Mouse (Mus musculus): Measurements from ENCODE around the gene Med13. TPM values are rescaled to one million over a fixed set of nuclear protein-coding genes. Genes with fewer than 3 reads are reported as not detected.
"Not testable (repeated sequence)": the region's sequence is repeated elsewhere in the genome, so short reads cannot be mapped to it uniquely, and the experiment has no call there.

The Med13 gene
- total RNA-seq, 2 experiments from 2014 or later = 33.9 to 34.8 TPM

- intact Hi-C loops (cut with DNase I) = no loop called here
- no peak for DNase-seq
Observed at GRCm38 (mm10) chr11:86380521-86381238, 23.3 kb upstream of the Med13 start.

- intact Hi-C loops (cut with DNase I) = no loop called here
- no peak for DNase-seq
Observed at GRCm38 (mm10) chr11:86378981-86379380, 21.6 kb upstream of the Med13 start.

GRCm38 (mm10) chr11:86377841-86378240 lies 20.4 kb upstream of the Med13 start:
- intact Hi-C loops (cut with DNase I) = no loop called here
- DNase-seq = no peak

- no peak for DNase-seq
- intact Hi-C loops (cut with DNase I) = no loop called here
Observed at GRCm38 (mm10) chr11:86376707-86377106, 19.3 kb upstream of the Med13 start.

- no peak for DNase-seq
- intact Hi-C loops (cut with DNase I) = no loop called here
Observed at GRCm38 (mm10) chr11:86375086-86375485, 17.7 kb upstream of the Med13 start.

- intact Hi-C loops (cut with DNase I) = no loop called here
- no peak for DNase-seq
Observed at GRCm38 (mm10) chr11:86371266-86371665, 13.9 kb upstream of the Med13 start.

GRCm38 (mm10) chr11:86369860-86370259 lies 12.5 kb upstream of the Med13 start:
- no peak for DNase-seq
- intact Hi-C loops (cut with DNase I) = no loop called here

GRCm38 (mm10) chr11:86369003-86369402 lies 11.6 kb upstream of the Med13 start:
- intact Hi-C loops (cut with DNase I) = no loop called here
- DNase-seq = no peak

GRCm38 (mm10) chr11:86364709-86365452 lies 7.5 kb upstream of the Med13 start:
- no peak for DNase-seq
- intact Hi-C loops (cut with DNase I) = no loop called here

GRCm38 (mm10) chr11:86357984-86358528 lies 654 bp upstream of the Med13 start:
- DNase-seq = peak; percentile 99
- intact Hi-C loops (cut with DNase I) = loop anchor here (1.0 to 10.0 kb wide), 5 partner anchors 36 to 1107 kb away; partner anchors contain the start of genes Brip1 and Ints2

GRCm38 (mm10) chr11:86356007-86356853 lies 1.2 kb downstream of the Med13 start:
- intact Hi-C loops (cut with DNase I) = loop anchor here (5.0 to 10.0 kb wide), 4 partner anchors 34 to 1109 kb away; partner anchors contain the start of gene Brip1

GRCm38 (mm10) chr11:86353586-86353985 lies 3.8 kb downstream of the Med13 start:
- DNase-seq = no peak
- intact Hi-C loops (cut with DNase I) = loop anchor here (10.0 kb wide), 1 partner anchor 1111 kb away; no protein-coding TSS in a partner anchor

More at GRCm38 (mm10) chr11:86356007-86356853, 1.2 kb downstream of the Med13 start:
- peak in 1 of 2 experiments; percentile 13 for DNase-seq

- intact Hi-C loops (cut with DNase I) = loop anchor here (10.0 kb wide), 1 partner anchor 1113 kb away; no protein-coding TSS in a partner anchor
- DNase-seq = no peak
Observed at GRCm38 (mm10) chr11:86351766-86352315, 5.6 kb downstream of the Med13 start.

GRCm38 (mm10) chr11:86350636-86351138 lies 6.7 kb downstream of the Med13 start:
- no peak for DNase-seq
- intact Hi-C loops (cut with DNase I) = loop anchor here (10.0 kb wide), 1 partner anchor 1114 kb away; no protein-coding TSS in a partner anchor

- intact Hi-C loops (cut with DNase I) = no loop called here
- no peak for DNase-seq
Observed at GRCm38 (mm10) chr11:86349325-86349724, 8.1 kb downstream of the Med13 start.

GRCm38 (mm10) chr11:86348872-86349271 lies 8.5 kb downstream of the Med13 start:
- intact Hi-C loops (cut with DNase I) = no loop called here
- DNase-seq = no peak

- intact Hi-C loops (cut with DNase I) = no loop called here
- no peak for DNase-seq
Observed at GRCm38 (mm10) chr11:86347387-86348122, 9.8 kb downstream of the Med13 start.

GRCm38 (mm10) chr11:86346525-86346924 lies 10.9 kb downstream of the Med13 start:
- intact Hi-C loops (cut with DNase I) = no loop called here
- DNase-seq = no peak

- DNase-seq; intact Hi-C loops (cut with DNase I): not testable (repeated sequence)
Observed at GRCm38 (mm10) chr11:86344940-86345339, 12.5 kb downstream of the Med13 start.
